Mouse (Mus musculus): ENCODE results near the gene Gm11007.
"Not testable (repeated sequence)": the region's sequence is repeated elsewhere in the genome, so short reads cannot be mapped to it uniquely, and the experiment has no call there.

The Gm11007 gene

GRCm38 (mm10) chr2:175643678-175644077, at the start of gene Gm11007:
TSS of gene Gm11007 (plus strand) at chr2:175643978.
- not testable (repeated sequence) for DNase-seq (ENCODE audit: low read depth, low spot score)

All from A20 (cell line).